Mouse (Mus musculus): ENCODE measurements around the gene Camta1. TPM values are rescaled to one million over a fixed set of nuclear protein-coding genes. Genes with fewer than 3 reads are reported as not detected.
A peak's percentile ranks its signal among the peaks of the same experiment; 100 is the strongest.

Gene Camta1
- polyA plus RNA-seq, 1 experiment, result 3.6 TPM

GRCm38 (mm10) chr4:151377731-151378130 lies 483.9 kb downstream of the Camta1 start:
- no peak for DNase-seq (ENCODE audit: low read depth, low spot score)
- 21% methylated on average over 1 of the region's 1 CpGs for WGBS

GRCm38 (mm10) chr4:151376234-151376633 lies 485.4 kb downstream of the Camta1 start:
- WGBS, result 84% methylated on average over 26 of the region's 26 CpGs
- DNase-seq (ENCODE audit: low read depth, low spot score), result no peak

GRCm38 (mm10) chr4:151372855-151373566 lies 488.7 kb downstream of the Camta1 start:
- no peak for DNase-seq (ENCODE audit: low read depth, low spot score)
- WGBS, result 53% methylated on average over 12 of the region's 12 CpGs

GRCm38 (mm10) chr4:151366941-151367545 lies 494.6 kb downstream of the Camta1 start:
- WGBS, result 32% methylated on average over 14 of the region's 14 CpGs
- DNase-seq (ENCODE audit: low read depth, low spot score), result no peak

GRCm38 (mm10) chr4:151360976-151361673 lies 500.6 kb downstream of the Camta1 start:
- no peak for DNase-seq (ENCODE audit: low read depth, low spot score)
- WGBS, result 58% methylated on average over 20 of the region's 20 CpGs

GRCm38 (mm10) chr4:151355505-151355904 lies 506.2 kb downstream of the Camta1 start:
- DNase-seq (ENCODE audit: low read depth, low spot score), result no peak
- WGBS, result 27% methylated on average over 12 of the region's 12 CpGs

- 58% methylated on average over 2 of the region's 2 CpGs for WGBS
- DNase-seq (ENCODE audit: low read depth, low spot score), result no peak
Measured at GRCm38 (mm10) chr4:151352791-151353190, 508.9 kb downstream of the Camta1 start.

GRCm38 (mm10) chr4:151352249-151352648 lies 509.4 kb downstream of the Camta1 start:
- 28% methylated on average over 4 of the region's 4 CpGs for WGBS
- no peak for DNase-seq (ENCODE audit: low read depth, low spot score)

GRCm38 (mm10) chr4:151351757-151352156 lies 509.9 kb downstream of the Camta1 start:
- DNase-seq (ENCODE audit: low read depth, low spot score), result no peak
- WGBS, result 18% methylated on average over 12 of the region's 12 CpGs

- WGBS, result 80% methylated on average over 6 of the region's 6 CpGs
- no peak for DNase-seq (ENCODE audit: low read depth, low spot score)
Measured at GRCm38 (mm10) chr4:151347620-151348019, 514.1 kb downstream of the Camta1 start.

- 34% methylated on average over 12 of the region's 12 CpGs for WGBS
- peak; percentile 13 for DNase-seq (ENCODE audit: low read depth, low spot score)
Measured at GRCm38 (mm10) chr4:151346673-151347072, 515.0 kb downstream of the Camta1 start.

- DNase-seq (ENCODE audit: low read depth, low spot score), result no peak
- WGBS, result 91% methylated on average over 10 of the region's 10 CpGs
Measured at GRCm38 (mm10) chr4:151344811-151345210, 516.9 kb downstream of the Camta1 start.

GRCm38 (mm10) chr4:151339421-151339820 lies 522.3 kb downstream of the Camta1 start:
- WGBS, result 51% methylated on average over 7 of the region's 7 CpGs
- DNase-seq (ENCODE audit: low read depth, low spot score), result peak; percentile 11

- no peak for DNase-seq (ENCODE audit: low read depth, low spot score)
- WGBS, result 69% methylated on average over 7 of the region's 7 CpGs
Measured at GRCm38 (mm10) chr4:151338931-151339330, 522.7 kb downstream of the Camta1 start.

GRCm38 (mm10) chr4:151337543-151337942 lies 524.1 kb downstream of the Camta1 start:
- DNase-seq (ENCODE audit: low read depth, low spot score), result no peak
- WGBS, result 19% methylated on average over 11 of the region's 11 CpGs

- no peak for DNase-seq (ENCODE audit: low read depth, low spot score)
- WGBS, result 79% methylated on average over 13 of the region's 13 CpGs
Measured at GRCm38 (mm10) chr4:151336413-151336812, 525.3 kb downstream of the Camta1 start.

GRCm38 (mm10) chr4:151334951-151335742 lies 526.5 kb downstream of the Camta1 start:
- peak; percentile 10 for DNase-seq (ENCODE audit: low read depth, low spot score)
- WGBS, result 40% methylated on average over 23 of the region's 23 CpGs

- DNase-seq (ENCODE audit: low read depth, low spot score), result no peak
- 80% methylated on average over 19 of the region's 19 CpGs for WGBS
Measured at GRCm38 (mm10) chr4:151332074-151332849, 529.4 kb downstream of the Camta1 start.

- WGBS, result 65% methylated on average over 8 of the region's 8 CpGs
- no peak for DNase-seq (ENCODE audit: low read depth, low spot score)
Measured at GRCm38 (mm10) chr4:151330983-151331382, 530.7 kb downstream of the Camta1 start.

Data from large intestine, adult 2 months (tissue).